Mouse (Mus musculus) kidney, adult 2 months (tissue): ENCODE measurements around the gene Ccdc152. TPM values are rescaled to one million over a fixed set of nuclear protein-coding genes. Genes with fewer than 3 reads are reported as not detected.
A peak's percentile ranks its signal among the peaks of the same experiment; 100 is the strongest.

Experiments
- DNase-seq: peaks from one replicate; pipeline ENCODE4 v3.0.0; 2021
- H3K27ac ChIP-seq: fragments of 200-500 bp; 2 replicates; pipeline ENCODE4 v1.5.1; 2012; ENCODE audit warnings: low read depth, low read length, control low read depth, inconsistent platforms; ENCODE audit not compliant: insufficient read depth
- H3K27me3 ChIP-seq: fragments of 200-500 bp; replicated peaks from 2 replicates; pipeline ENCODE4 v1.6.1; 2012; ENCODE audit warnings: mild to moderate bottlenecking, moderate library complexity, low read length, inconsistent platforms; ENCODE audit not compliant: control insufficient read depth, insufficient read depth
- H3K36me3 ChIP-seq: fragments of 200-500 bp; 2 replicates; pipeline ENCODE4 v1.6.1; 2012; ENCODE audit warnings: mild to moderate bottlenecking, moderate library complexity, low read length, inconsistent platforms; ENCODE audit not compliant: control insufficient read depth, insufficient read depth
- H3K4me1 ChIP-seq: fragments of 200-500 bp; 2 replicates; pipeline ENCODE4 v1.6.1; 2011; ENCODE audit warnings: low read length; ENCODE audit not compliant: control insufficient read depth, insufficient read depth
- H3K4me3 ChIP-seq: fragments of 200-500 bp; 2 replicates; pipeline ENCODE4 v1.5.1; 2011; ENCODE audit warnings: mild to moderate bottlenecking, low read depth, low read length, control low read depth; ENCODE audit not compliant: insufficient read depth
- CTCF ChIP-seq: fragments of 200-500 bp; conservative IDR thresholded peaks from 2 replicates; pipeline ENCODE4 v1.5.1; 2011; ENCODE audit warnings: low read depth, mild to moderate bottlenecking, control low read depth, low read length, moderate library complexity, mixed read lengths; ENCODE audit not compliant: insufficient read depth, insufficient read length
- POLR2A ChIP-seq: fragments of 200-500 bp; IDR thresholded peaks from one replicate; pipeline ENCODE4 v1.6.1; 2011; ENCODE audit warnings: low read depth, low read length, control low read depth
- WGBS: fragments of 180-500 bp; shearing (Covaris S2); methylation state at CpG from one replicate; pipeline ENCODE4 v1.1.7; 2018; 5-methylcytosine and 5-hydroxymethylcytosine counted together
- polyA plus RNA-seq: library from polyadenylated mRNA; depleted of rRNA; stranded (reverse); fragments of >200 nt; gene quantifications from 2 replicates; pipeline ENCODE4 v1.2.3, GENCODE M21; 2012

Gene Ccdc152
- polyA plus RNA-seq, 1 experiment = 1.0 TPM

DNA sequence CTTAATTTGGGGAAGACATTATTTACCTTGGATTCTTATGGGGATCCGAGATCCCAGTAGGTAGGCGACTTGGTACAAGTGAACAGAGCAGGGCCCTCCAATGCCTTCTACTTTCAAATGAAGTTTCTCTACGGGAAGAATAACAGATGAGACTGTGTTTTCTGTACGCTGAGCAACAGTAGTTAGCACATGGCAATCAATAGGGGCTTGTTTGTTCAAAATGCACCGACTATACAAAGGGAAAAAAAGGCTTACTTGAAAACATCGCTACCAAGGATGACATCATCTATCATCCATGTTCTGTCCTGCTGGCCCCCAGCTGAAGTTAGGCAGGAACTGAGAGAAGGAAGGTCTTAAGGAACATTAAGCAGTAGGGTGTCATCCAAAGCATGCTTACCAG, 35.1 kb downstream of the Ccdc152 start, which contains the start of gene Selenop:
Gene Selenop, plus strand, starts transcription at position 301 of the 400 bp plus-strand sequence.
- 97% methylated on average over 6 of the region's 6 CpGs for WGBS
- no peak for DNase-seq
- Histone ChIP-seq H3K27ac (peak within 1 kb of the TSS; percentile 100; the same call in 1 of the 2 replicates), H3K4me3 (no peak within 1 kb of the TSS), H3K27me3 (no peaks in the 10 kb centered on the region), H3K4me1 (peaks cover 16% of the 10 kb centered on the region), H3K36me3 (no peaks in the 10 kb centered on the region)
- TF ChIP-seq CTCF (no peak), POLR2A (no peak)

DNA sequence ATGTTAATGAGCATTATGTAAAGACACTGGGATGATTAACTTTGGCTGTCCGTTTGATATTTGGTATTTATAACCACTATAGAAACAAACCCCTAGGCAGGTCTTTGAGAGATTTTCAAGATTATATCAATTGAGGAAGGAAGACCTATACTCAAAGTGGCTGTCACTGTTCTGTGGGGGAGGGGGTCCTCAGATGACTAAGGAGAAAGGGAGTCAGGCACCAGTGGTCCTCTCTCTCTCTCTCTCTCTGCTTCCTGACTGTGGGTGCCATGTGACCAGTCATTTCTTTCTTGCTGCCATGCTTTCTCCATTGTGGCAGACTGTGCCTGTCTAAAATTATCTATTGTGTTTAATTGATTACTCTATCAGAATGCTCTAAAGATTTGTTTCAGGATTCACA, 38.5 kb downstream of the Ccdc152 start:
- 71% methylated on average over 1 of the region's 1 CpGs for WGBS
- Histone ChIP-seq H3K27me3 (no peaks in the 10 kb centered on the region), H3K4me1 (peaks cover 16% of the 10 kb centered on the region), H3K27ac (no peak overlapping the region), H3K36me3 (no peaks in the 10 kb centered on the region), H3K4me3 (no peak overlapping the region)
- DNase-seq = no peak
- no peak for TF ChIP-seq POLR2A
- no peak for TF ChIP-seq CTCF

DNA sequence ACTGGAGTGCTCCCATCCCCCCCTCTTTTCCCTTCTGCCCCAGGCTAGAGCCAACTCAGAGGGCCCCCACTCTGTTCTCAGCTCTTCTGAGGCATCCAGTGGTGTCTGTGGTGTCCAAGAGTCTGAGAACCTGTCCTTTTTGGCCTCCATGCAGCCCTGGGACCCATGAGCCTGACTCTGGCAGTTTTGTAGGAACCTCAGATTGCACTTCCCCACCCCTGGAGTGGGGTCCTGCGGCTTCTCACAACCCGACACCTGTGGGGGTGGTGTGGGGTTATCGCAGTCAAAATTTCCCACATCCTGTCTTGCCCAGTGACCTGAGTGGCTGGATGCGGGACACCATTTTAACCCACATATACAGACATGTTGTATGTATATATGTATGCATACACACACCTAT, 39.0 kb downstream of the Ccdc152 start:
- Histone ChIP-seq H3K27ac (no peak overlapping the region), H3K4me3 (no peak overlapping the region), H3K27me3 (no peaks in the 10 kb centered on the region), H3K4me1 (peaks cover 11% of the 10 kb centered on the region; the same call in 1 of the 2 replicates), H3K36me3 (no peaks in the 10 kb centered on the region)
- DNase-seq = no peak
- 91% methylated on average over 4 of the region's 4 CpGs for WGBS
- no peak for TF ChIP-seq POLR2A
- no peak for TF ChIP-seq CTCF

DNA sequence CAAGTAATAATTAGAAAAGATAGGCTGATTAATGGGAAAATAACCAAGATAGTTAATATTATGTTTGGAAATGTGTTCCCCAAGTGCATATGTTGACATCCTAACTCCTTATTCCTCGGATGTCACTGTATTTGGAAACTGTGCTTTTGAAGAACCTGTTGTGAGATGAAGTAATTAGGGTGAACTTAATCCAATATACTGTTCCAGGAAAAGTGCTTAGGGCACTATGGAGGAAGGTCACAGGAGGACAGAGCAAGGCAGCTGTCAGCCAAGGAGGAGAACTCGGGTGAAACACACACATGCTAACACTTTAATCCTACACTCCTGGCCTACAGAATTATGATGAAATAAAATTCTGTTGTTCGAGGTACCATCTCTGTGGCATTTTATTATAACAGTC, 40.4 kb downstream of the Ccdc152 start:
- DNase-seq = no peak
- 73% methylated on average over 3 of the region's 3 CpGs for WGBS
- H3K27me3 ChIP-seq = no peaks in the 10 kb centered on the region
- no peak overlapping the region for H3K4me3 ChIP-seq
- no peak for TF ChIP-seq CTCF
- TF ChIP-seq POLR2A = no peak
- no peaks in the 10 kb centered on the region for H3K36me3 ChIP-seq
- peaks cover 10% of the 10 kb centered on the region; the same call in 1 of the 2 replicates for H3K4me1 ChIP-seq
- H3K27ac ChIP-seq = no peak overlapping the region

DNA sequence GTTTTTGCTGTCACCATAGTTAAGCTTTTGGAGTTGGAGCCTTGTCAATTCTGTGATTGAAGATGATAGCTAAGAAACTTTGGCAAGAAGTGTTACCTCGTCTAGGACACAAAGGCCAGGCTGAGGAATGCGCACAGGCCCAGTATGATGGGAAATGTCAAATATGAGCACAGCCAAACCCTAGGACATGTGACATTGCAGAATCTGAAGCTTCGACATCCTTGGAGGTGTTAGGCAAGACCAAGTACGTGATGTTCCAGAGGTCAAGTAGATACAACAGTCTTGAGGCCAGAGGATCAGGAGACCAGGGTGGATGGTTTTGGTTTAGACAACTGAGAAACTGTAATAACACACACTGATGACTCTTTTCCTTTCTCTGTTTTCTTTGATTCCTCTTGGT, 43.0 kb downstream of the Ccdc152 start:
- peak; percentile 33 for DNase-seq
- TF ChIP-seq POLR2A = no peak
- TF ChIP-seq CTCF = no peak
- peak overlapping the region; percentile 59 for H3K27ac ChIP-seq
- H3K27me3 ChIP-seq = no peaks in the 10 kb centered on the region
- H3K4me3 ChIP-seq = no peak overlapping the region
- peaks cover 8% of the 10 kb centered on the region; the same call in 1 of the 2 replicates for H3K4me1 ChIP-seq
- no peaks in the 10 kb centered on the region for H3K36me3 ChIP-seq
- WGBS = 51% methylated on average over 4 of the region's 4 CpGs

DNA sequence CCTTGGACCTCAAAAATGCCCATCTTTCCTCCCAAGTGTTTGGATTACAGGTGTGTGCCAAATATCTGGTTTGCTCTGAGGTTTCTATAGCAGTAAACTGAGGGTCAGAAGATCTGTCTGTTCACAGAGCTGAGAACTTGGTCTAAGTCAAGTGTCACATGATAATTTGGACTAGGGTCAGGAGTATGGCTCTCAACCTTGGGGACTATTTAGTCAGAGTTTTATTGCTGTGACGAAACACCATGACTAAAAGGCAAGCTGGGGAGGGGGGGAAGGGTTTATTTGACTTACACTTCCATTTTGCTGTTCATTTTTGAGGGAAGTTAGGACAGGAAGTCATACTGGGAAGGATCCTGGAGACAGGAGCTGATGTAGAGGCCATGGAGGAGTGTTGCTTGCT, 44.3 kb downstream of the Ccdc152 start:
- WGBS = 44% methylated on average over 1 of the region's 1 CpGs
- H3K36me3 ChIP-seq = no peaks in the 10 kb centered on the region
- TF ChIP-seq POLR2A (no peak), CTCF (no peak)
- H3K4me3 ChIP-seq = no peak overlapping the region
- peaks cover 8% of the 10 kb centered on the region; the same call in 1 of the 2 replicates for H3K4me1 ChIP-seq
- H3K27me3 ChIP-seq = no peaks in the 10 kb centered on the region; the same call in 1 of the 2 replicates
- H3K27ac ChIP-seq = no peak overlapping the region
- DNase-seq = no peak

DNA sequence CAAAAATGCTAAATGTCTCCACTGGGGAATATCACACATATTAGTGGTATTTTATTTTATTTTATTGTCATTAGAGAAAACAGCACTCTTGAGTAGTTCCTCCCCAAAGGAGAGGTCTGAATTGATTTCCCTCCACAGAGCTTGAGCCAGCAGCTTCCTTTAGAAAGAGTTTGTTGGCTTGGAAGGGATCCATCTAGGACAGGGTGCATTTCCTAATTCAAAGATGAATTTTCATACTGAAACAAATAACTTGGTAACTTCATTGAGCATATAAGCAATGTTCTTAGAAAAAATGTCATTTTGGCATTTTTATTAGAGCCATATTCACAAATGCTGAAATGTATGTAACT, 51.6 kb downstream of the Ccdc152 start:
- peak; percentile 37 for DNase-seq
- Histone ChIP-seq H3K27ac (no peak overlapping the region; the same call in 1 of the 2 replicates), H3K27me3 (no peaks in the 10 kb centered on the region; the same call in 1 of the 2 replicates), H3K4me1 (peaks cover 7% of the 10 kb centered on the region), H3K36me3 (no peaks in the 10 kb centered on the region), H3K4me3 (no peak overlapping the region)
- no peak for TF ChIP-seq CTCF

DNA sequence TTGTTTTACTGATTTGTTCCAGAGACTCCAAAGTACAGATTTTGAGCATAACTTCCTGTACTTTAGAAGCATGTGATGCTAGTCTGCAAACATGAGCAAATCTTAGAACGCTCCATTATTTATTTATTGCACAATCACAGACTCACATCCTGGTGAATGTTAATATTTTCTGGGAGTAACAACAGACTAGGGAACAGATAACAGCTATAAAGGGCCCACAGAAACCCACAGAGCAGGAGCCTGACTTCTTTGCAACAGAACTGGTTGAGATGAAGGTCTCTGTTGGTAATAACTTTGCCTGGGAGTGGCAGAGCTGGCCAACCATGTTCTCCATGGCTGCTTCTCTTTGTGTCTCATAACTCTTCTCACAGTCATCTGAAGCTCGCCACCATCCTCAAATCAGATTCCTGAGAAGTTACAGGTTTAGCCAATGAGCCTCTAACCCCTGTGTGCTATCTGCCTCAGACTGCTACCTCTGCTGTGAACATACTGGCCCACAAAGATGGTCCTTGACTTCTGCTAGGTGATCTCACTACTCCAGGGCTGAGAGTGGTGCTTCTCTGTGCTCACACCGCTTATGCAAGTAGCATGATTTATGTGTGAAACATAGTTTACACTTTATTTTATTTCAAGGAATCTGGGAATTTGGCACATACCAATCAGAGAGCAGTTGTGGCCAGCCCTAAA, 52.2 kb downstream of the Ccdc152 start:
- Histone ChIP-seq H3K4me3 (no peak overlapping the region), H3K27ac (peak overlapping the region; percentile 47), H3K4me1 (peaks cover 7% of the 10 kb centered on the region), H3K36me3 (no peaks in the 10 kb centered on the region), H3K27me3 (no peaks in the 10 kb centered on the region; the same call in 1 of the 2 replicates)
- DNase-seq = peak; percentile 64
- 47% methylated on average over 3 of the region's 3 CpGs for WGBS
- TF ChIP-seq CTCF = no peak
- no peak for TF ChIP-seq POLR2A
